Mouse (Mus musculus) gastrocnemius, adult 18-20 months (tissue): ENCODE measurements around the gene Dhx58. TPM values are rescaled to one million over a fixed set of nuclear protein-coding genes. Genes with fewer than 3 reads are reported as not detected.

Experiments
- DNase-seq: peaks from one replicate; pipeline ENCODE4 v3.0.0; 2021; ENCODE audit warnings: low spot score
- total RNA-seq, 2 experiments: library from RNA; stranded (reverse); gene quantifications; 2 replicates each; pipeline ENCODE4 v1.2.3; 2021

Dhx58 gene
- total RNA-seq, 2 experiments from 2014 or later: 0.16 to 0.21 TPM

- no peak for DNase-seq
Observed at GRCm38 (mm10) chr11:100646265-100646664, 57.8 kb downstream of the Dhx58 start.

Other genes with a start within 250 kb of the Dhx58 start
- 1 to 10 TPM; 2.7 to 4.2 TPM for gene Klhl11, start 231.5 kb downstream of the Dhx58 start, total RNA-seq
- gene Acly, start 176.3 kb downstream of the Dhx58 start, total RNA-seq: 10 to 100 TPM in 1 of 2 experiments, 1 to 10 TPM in 1; 9.5 to 12.2 TPM
- under 1 TPM; 0.33 to 0.48 TPM for gene Ttc25, start 158.7 kb downstream of the Dhx58 start, total RNA-seq
- 1 to 10 TPM; 3.8 to 5.0 TPM for gene Cnp, start 129.4 kb downstream of the Dhx58 start, total RNA-seq
- gene Nkiras2, start 85.0 kb downstream of the Dhx58 start, total RNA-seq: 10 to 100 TPM; 16.6 to 17.4 TPM
- gene Dnajc7, start 84.1 kb downstream of the Dhx58 start, total RNA-seq: 100 to 1,000 TPM in 1 of 2 experiments, 10 to 100 TPM in 1; 81.1 to 111 TPM
- under 1 TPM; 0.28 to 0.41 TPM for gene Zfp385c, start 11.8 kb downstream of the Dhx58 start, total RNA-seq
- 10 to 100 TPM; 10.1 to 11.1 TPM for gene Kat2a, start 8.2 kb upstream of the Dhx58 start, total RNA-seq
- not detected for gene Hspb9, start 9.6 kb upstream of the Dhx58 start, total RNA-seq
- gene Rab5c, start 33.9 kb upstream of the Dhx58 start, total RNA-seq: 10 to 100 TPM; 40.3 to 42.7 TPM
- not detected for gene Kcnh4, start 55.7 kb upstream of the Dhx58 start, total RNA-seq
- gene Hcrt, start 58.7 kb upstream of the Dhx58 start, total RNA-seq: not detected
- gene Ghdc, start 66.7 kb upstream of the Dhx58 start, total RNA-seq: 1 to 10 TPM; 5.2 to 5.7 TPM
- 100 to 1,000 TPM; 125 to 170 TPM for gene Stat5b, start 146.5 kb upstream of the Dhx58 start, total RNA-seq
- gene Stat5a, start 155.1 kb upstream of the Dhx58 start, total RNA-seq: 10 to 100 TPM; 11.3 to 13.3 TPM
- 10 to 100 TPM; 38.1 to 48.6 TPM for gene Stat3, start 235.3 kb upstream of the Dhx58 start, total RNA-seq